Mouse (Mus musculus) CH12.LX (cell line): ENCODE measurements at regions not wholly inside any gene's neighbourhood (a gene's known extent, or its start where the extent isn't known, plus 50 kb on each side); places are given as distances from the start of the nearest gene placed in this dataset.

Experiments
- DNase-seq: peaks from one replicate; pipeline ENCODE4 v3.0.0-alpha.2; 2013; ENCODE audit errors: extremely low read depth
- H3K27ac ChIP-seq: 2 replicates; pipeline ENCODE4 v1.5.1; 2012; ENCODE audit warnings: low read depth, mild to moderate bottlenecking, control low read depth, moderate library complexity; ENCODE audit not compliant: insufficient read depth
- H3K27me3 ChIP-seq: replicated peaks from 2 replicates; pipeline ENCODE3; 2012; ENCODE audit warnings: inconsistent platforms
- H3K36me3 ChIP-seq, 2 experiments: replicated peaks in 1 of 2; 2 replicates each; pipeline versions ENCODE3 to v1.6.1; 2012; ENCODE audit warnings: inconsistent platforms in 1 of 2, low read length in 1 of 2, mild to moderate bottlenecking in 1 of 2, mixed read lengths in 1 of 2, moderate library complexity in 1 of 2; ENCODE audit not compliant: control insufficient read depth in 1 of 2, insufficient read depth in 1 of 2
- H3K4me1 ChIP-seq, 2 experiments: 2 replicates each; pipeline ENCODE4 v1.6.1; 2012; ENCODE audit warnings: inconsistent platforms in 1 of 2, moderate library complexity in 1 of 2; ENCODE audit not compliant: insufficient read depth in 2 of 2, control insufficient read depth in 1 of 2
- H3K4me2 ChIP-seq: 2 replicates; pipeline ENCODE4 v1.6.1; 2012; ENCODE audit warnings: low read depth, mild to moderate bottlenecking, control low read depth; ENCODE audit not compliant: poor library complexity, insufficient read depth, severe bottlenecking
- H3K4me3 ChIP-seq, 3 experiments: fragments of 150-350 bp in 1 of 3; sonication (generic) in 1 of 3; replicated peaks in 1 of 3; 2 replicates each; pipeline versions ENCODE3 to v1.5.1; 2011 to 2012; ENCODE audit warnings: low read depth in 2 of 3, low read length in 2 of 3, mild to moderate bottlenecking in 2 of 3, moderate library complexity in 2 of 3, control low read depth in 1 of 3, improper control_type of control experiment in 1 of 3, inconsistent platforms in 1 of 3, mixed read lengths in 1 of 3; ENCODE audit not compliant: poor library complexity in 1 of 3
- H3K79me2 ChIP-seq: replicated peaks from 2 replicates; pipeline ENCODE4 v1.6.1; 2012; ENCODE audit warnings: mild to moderate bottlenecking, moderate library complexity; ENCODE audit not compliant: control insufficient read depth, poor library complexity, insufficient read depth, severe bottlenecking; ENCODE audit errors: extremely low read depth
- H3K9ac ChIP-seq: 2 replicates; pipeline ENCODE4 v1.6.1; 2012; ENCODE audit warnings: low read depth, mild to moderate bottlenecking, control low read depth, moderate library complexity; ENCODE audit not compliant: insufficient read depth
- H3K9me3 ChIP-seq: replicated peaks from 2 replicates; pipeline ENCODE3; 2012; ENCODE audit warnings: low read length, inconsistent platforms, mixed read lengths
- BHLHE40 ChIP-seq: IDR thresholded peaks from 2 replicates; pipeline ENCODE4 v1.6.1; 2011; ENCODE audit warnings: mild to moderate bottlenecking, low read depth, low read length, improper control_type of control experiment
- CHD2 ChIP-seq: IDR thresholded peaks from 2 replicates; pipeline ENCODE4 v1.6.1; 2011; ENCODE audit warnings: low read length, improper control_type of control experiment
- EP300 ChIP-seq: IDR thresholded peaks from 2 replicates; pipeline ENCODE4 v1.6.1; 2011; ENCODE audit warnings: low read length, improper control_type of control experiment
- GABPA ChIP-seq: IDR thresholded peaks from 2 replicates; pipeline ENCODE4 v1.6.1; 2012; ENCODE audit warnings: low read depth, low read length, improper control_type of control experiment, inconsistent platforms; ENCODE audit not compliant: insufficient replicate concordance
- HCFC1 ChIP-seq: IDR thresholded peaks from 2 replicates; pipeline ENCODE4 v1.6.1; 2012; ENCODE audit warnings: low read depth, mild to moderate bottlenecking, inconsistent platforms, low read length, improper control_type of control experiment
- JUND ChIP-seq: conservative IDR thresholded peaks from 2 replicates; pipeline ENCODE4 v1.6.1; 2011; ENCODE audit warnings: low read depth, low read length, improper control_type of control experiment
- KAT2A ChIP-seq: IDR thresholded peaks from 2 replicates; pipeline ENCODE4 v1.6.1; 2012; ENCODE audit warnings: low read length, improper control_type of control experiment, inconsistent platforms; ENCODE audit not compliant: insufficient replicate concordance
- MAFK ChIP-seq: IDR thresholded peaks from 2 replicates; pipeline ENCODE4 v1.6.1; 2011; ENCODE audit warnings: low read length, improper control_type of control experiment; ENCODE audit not compliant: insufficient replicate concordance
- MEF2A ChIP-seq: IDR thresholded peaks from 2 replicates; pipeline ENCODE4 v1.6.1; 2014; ENCODE audit warnings: low read depth, mild to moderate bottlenecking, inconsistent platforms, low read length, improper control_type of control experiment, borderline replicate concordance
- MYC ChIP-seq: IDR thresholded peaks from 2 replicates; pipeline ENCODE4 v1.6.1; 2011; ENCODE audit warnings: low read depth, mild to moderate bottlenecking, improper control_type of control experiment, low read length
- PAX5 ChIP-seq: IDR thresholded peaks from 2 replicates; pipeline ENCODE4 v1.6.1; 2012; ENCODE audit warnings: low read length, inconsistent platforms, mixed read lengths
- RAD21 ChIP-seq: IDR thresholded peaks from 2 replicates; pipeline ENCODE4 v1.6.1; 2011; ENCODE audit warnings: low read depth, mild to moderate bottlenecking, low read length, improper control_type of control experiment, moderate library complexity
- TBP ChIP-seq: conservative IDR thresholded peaks from 2 replicates; pipeline ENCODE4 v1.6.1; 2011; ENCODE audit warnings: low read depth, low read length, improper control_type of control experiment
- USF2 ChIP-seq: conservative IDR thresholded peaks from 2 replicates; pipeline ENCODE4 v1.6.1; 2011; ENCODE audit warnings: low read depth, low read length, improper control_type of control experiment
- ZC3H11A ChIP-seq: IDR thresholded peaks from 2 replicates; pipeline ENCODE4 v1.6.1; 2012; ENCODE audit warnings: low read depth, mild to moderate bottlenecking, inconsistent platforms, low read length, improper control_type of control experiment
- dilution Hi-C: fragments of 300-500 bp; cut with MboI; formaldehyde crosslinking; loops from 2 replicates; pipeline ENCODE4 v1.14.3; 2020; ENCODE audit warnings: low sequenced_read_pairs; ENCODE audit not compliant: extremely low pct_unique_long_range_greater_than_20kb, extremely low pct_ligation_motif_present
- in situ Hi-C: fragments of 300-500 bp; cut with MboI; formaldehyde crosslinking; loops from 3 replicates; pipeline ENCODE4 v1.14.3; 2019; ENCODE audit warnings: low sequenced_read_pairs, low pct_ligation_motif_present, low pct_unique_long_range_greater_than_20kb, mixed read lengths

GRCm38 (mm10) chr11:17377859-17378258, 120.5 kb downstream of the C1d start:
- H3K27me3 ChIP-seq = no peaks in the 10 kb centered on the region
- H3K4me3 ChIP-seq = no peak overlapping the region
- H3K9me3 ChIP-seq = no peaks in the 10 kb centered on the region
- no peak for TF ChIP-seq GABPA
- TF ChIP-seq KAT2A = no peak
- TF ChIP-seq PAX5 = no peak
- no peak for TF ChIP-seq JUND
- no peak for TF ChIP-seq CHD2
- TF ChIP-seq MYC = no peak
- TF ChIP-seq ZC3H11A = no peak
- no peak for TF ChIP-seq RAD21
- TF ChIP-seq MAFK = no peak
- TF ChIP-seq TBP = no peak
- no peak overlapping the region for H3K27ac ChIP-seq
- dilution Hi-C loops = no loop called here
- no peaks in the 10 kb centered on the region for H3K36me3 ChIP-seq
- no peaks in the 10 kb centered on the region for H3K79me2 ChIP-seq
- no peak overlapping the region for H3K4me2 ChIP-seq
- no peaks in the 10 kb centered on the region for H3K4me1 ChIP-seq
- DNase-seq = no peak
- in situ Hi-C loops = no loop called here
- no peak overlapping the region for H3K9ac ChIP-seq

- Histone ChIP-seq H3K36me3 (no peaks in the 10 kb centered on the region), H3K79me2 (no peaks in the 10 kb centered on the region), H3K27me3 (no peaks in the 10 kb centered on the region), H3K4me3 (no peak overlapping the region), H3K4me1 (peaks cover 0 to 8% of the 10 kb centered on the region in 2 experiments; a peak in 1 of 4 replicates), H3K4me2 (no peak overlapping the region), H3K9me3 (no peaks in the 10 kb centered on the region), H3K27ac (no peak overlapping the region), H3K9ac (no peak overlapping the region)
- DNase-seq = no peak
- dilution Hi-C loops (no loop called here), in situ Hi-C loops (no loop called here)
- TF ChIP-seq TBP = no peak
- TF ChIP-seq RAD21 = no peak
- TF ChIP-seq BHLHE40 = no peak
- TF ChIP-seq MAFK = no peak
- no peak for TF ChIP-seq EP300
- TF ChIP-seq MEF2A = no peak
These were observed 129.4 kb downstream of the C1d start for GRCm38 (mm10) chr11:17386756-17387155.

DNA sequence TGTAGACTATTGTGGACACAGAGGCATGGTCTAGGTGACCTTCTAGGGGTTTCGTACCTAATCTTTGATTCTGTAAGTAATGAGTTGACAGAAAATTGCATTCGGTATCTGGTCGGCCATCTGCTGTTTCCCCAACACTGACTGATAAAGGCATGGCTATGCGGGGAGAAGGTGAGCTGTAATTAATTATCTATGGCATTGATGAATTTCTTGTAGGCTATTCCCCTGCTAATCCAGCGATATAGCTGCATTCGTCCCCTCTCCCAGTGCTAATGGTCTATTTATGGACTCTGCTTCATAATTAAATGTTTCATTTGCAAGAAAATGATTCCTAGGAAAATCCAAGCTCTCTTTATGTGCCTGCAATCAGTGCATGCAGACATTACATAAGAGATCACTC, 136.5 kb downstream of the C1d start:
- Histone ChIP-seq H3K4me3 (no peak overlapping the region), H3K79me2 (no peaks in the 10 kb centered on the region), H3K4me1 (no peaks in the 10 kb centered on the region), H3K9ac (no peak overlapping the region), H3K36me3 (no peaks in the 10 kb centered on the region), H3K9me3 (no peaks in the 10 kb centered on the region), H3K4me2 (no peak overlapping the region), H3K27me3 (no peaks in the 10 kb centered on the region), H3K27ac (no peak overlapping the region)
- dilution Hi-C loops = no loop called here
- TF ChIP-seq USF2 (no peak), GABPA (no peak), HCFC1 (no peak)
- in situ Hi-C loops = no loop called here
- no peak for DNase-seq
